14 mouse cellular contexts compared by ENCODE assay signal in genomic region chr15:8208362-8208761, GRCm38 (mm10).
"Had no signal": no experiment of that assay in that cellular context is flagged by ENCODE, and none has a peak within 500 bp of the region (broad histone marks: within the 10 kb centered on the region; RNA-seq: fewer than 3 reads in every experiment).

No protein-coding gene starts in this region.

- ATAC-seq: hindbrain, embryonic 16.5 days; inflammation-experienced regulatory T-cells, adult 6 months; intestine, embryonic 15.5 days; intestine, postnatal 0 days had no signal

- DNase-seq: gastrocnemius, postnatal 14 days; gastrocnemius, postnatal 36 days; heart, adult 18-20 months; heart, postnatal 10 days; kidney, adult 18-20 months; kidney, adult 9 months; kidney, postnatal 25 days; kidney, postnatal 4 days; liver; liver, embryonic 13.5 days had no signal
